Mouse (Mus musculus): ENCODE measurements at regions not wholly inside any gene's neighbourhood (a gene's known extent, or its start where the extent isn't known, plus 50 kb on each side); places are given as distances from the start of the nearest gene placed in this dataset.

GRCm38 (mm10) chr3:58055181-58055580, 207.3 kb upstream of the Pfn2 start:
- H3K27ac ChIP-seq (ENCODE audit: low read depth, low read length): no peak overlapping the region
- no peak overlapping the region for H3K9ac ChIP-seq (ENCODE audit: low read length)
- WGBS: 92% methylated on average over 4 of the region's 4 CpGs
- DNase-seq (ENCODE audit: low spot score) (no peak), ATAC-seq (no peak)
- H3K9me3 ChIP-seq (replicated peaks; ENCODE audit: control insufficient read depth, low read length): no peaks in the 10 kb centered on the region
- no peak overlapping the region for H3K4me3 ChIP-seq (ENCODE audit: low read depth, low read length)
- no peaks in the 10 kb centered on the region for H3K36me3 ChIP-seq (ENCODE audit: control insufficient read depth, insufficient read depth, low read length)
- H3K27me3 ChIP-seq (replicated peaks; ENCODE audit: control insufficient read depth, insufficient read depth, low read length): no peaks in the 10 kb centered on the region
- H3K4me1 ChIP-seq (ENCODE audit: control insufficient read depth, insufficient read depth, low read length): no peaks in the 10 kb centered on the region
- no peak overlapping the region for H3K4me2 ChIP-seq (ENCODE audit: low read length)

- 89% methylated on average over 10 of the region's 10 CpGs for WGBS
- ATAC-seq: no peak
- no peak for DNase-seq (ENCODE audit: low spot score)
- Histone ChIP-seq H3K4me3 (ENCODE audit: low read depth, low read length) (no peak overlapping the region), H3K27ac (ENCODE audit: low read depth, low read length) (no peak overlapping the region), H3K4me1 (ENCODE audit: control insufficient read depth, insufficient read depth, low read length) (no peaks in the 10 kb centered on the region), H3K4me2 (ENCODE audit: low read length) (no peak overlapping the region), H3K27me3 (replicated peaks; ENCODE audit: control insufficient read depth, insufficient read depth, low read length) (no peaks in the 10 kb centered on the region), H3K9me3 (replicated peaks; ENCODE audit: control insufficient read depth, low read length) (no peaks in the 10 kb centered on the region), H3K9ac (ENCODE audit: low read length) (no peak overlapping the region), H3K36me3 (ENCODE audit: control insufficient read depth, insufficient read depth, low read length) (no peaks in the 10 kb centered on the region)
Observed at GRCm38 (mm10) chr3:58056191-58057063, 208.5 kb upstream of the Pfn2 start.

- Histone ChIP-seq H3K9ac (ENCODE audit: low read length) (no peak overlapping the region), H3K27ac (ENCODE audit: low read depth, low read length) (no peak overlapping the region), H3K36me3 (ENCODE audit: control insufficient read depth, insufficient read depth, low read length) (no peaks in the 10 kb centered on the region), H3K4me1 (ENCODE audit: control insufficient read depth, insufficient read depth, low read length) (no peaks in the 10 kb centered on the region), H3K9me3 (replicated peaks; ENCODE audit: control insufficient read depth, low read length) (no peaks in the 10 kb centered on the region), H3K4me3 (ENCODE audit: low read depth, low read length) (no peak overlapping the region), H3K4me2 (ENCODE audit: low read length) (no peak overlapping the region), H3K27me3 (replicated peaks; ENCODE audit: control insufficient read depth, insufficient read depth, low read length) (no peaks in the 10 kb centered on the region)
- WGBS: 86% methylated on average over 2 of the region's 2 CpGs
- no peak for DNase-seq (ENCODE audit: low spot score)
- ATAC-seq: no peak
Observed at GRCm38 (mm10) chr3:58057064-58057396, 209.2 kb upstream of the Pfn2 start.

GRCm38 (mm10) chr3:58058134-58058533, 210.3 kb upstream of the Pfn2 start:
- no peak for ATAC-seq

GRCm38 (mm10) chr3:58063852-58064549, 216.1 kb upstream of the Pfn2 start:
- ATAC-seq (no peak), DNase-seq (ENCODE audit: low spot score) (no peak)
- no peak overlapping the region for H3K4me2 ChIP-seq (ENCODE audit: low read length)
- H3K9ac ChIP-seq (ENCODE audit: low read length): no peak overlapping the region
- no peaks in the 10 kb centered on the region for H3K27me3 ChIP-seq (replicated peaks; ENCODE audit: control insufficient read depth, insufficient read depth, low read length)
- H3K27ac ChIP-seq (ENCODE audit: low read depth, low read length): no peak overlapping the region
- 92% methylated on average over 7 of the region's 7 CpGs for WGBS
- H3K9me3 ChIP-seq (replicated peaks; ENCODE audit: control insufficient read depth, low read length): no peaks in the 10 kb centered on the region
- no peaks in the 10 kb centered on the region for H3K36me3 ChIP-seq (ENCODE audit: control insufficient read depth, insufficient read depth, low read length)
- no peak overlapping the region for H3K4me3 ChIP-seq (ENCODE audit: low read depth, low read length)
- no peaks in the 10 kb centered on the region for H3K4me1 ChIP-seq (ENCODE audit: control insufficient read depth, insufficient read depth, low read length)

More at GRCm38 (mm10) chr3:58058134-58058533, 210.3 kb upstream of the Pfn2 start:
- no peaks in the 10 kb centered on the region for H3K36me3 ChIP-seq (ENCODE audit: control insufficient read depth, insufficient read depth, low read length)
- no peaks in the 10 kb centered on the region for H3K9me3 ChIP-seq (replicated peaks; ENCODE audit: control insufficient read depth, low read length)
- no peak overlapping the region for H3K4me2 ChIP-seq (ENCODE audit: low read length)
- H3K4me1 ChIP-seq (ENCODE audit: control insufficient read depth, insufficient read depth, low read length): no peaks in the 10 kb centered on the region
- no peak overlapping the region for H3K9ac ChIP-seq (ENCODE audit: low read length)
- no peaks in the 10 kb centered on the region for H3K27me3 ChIP-seq (replicated peaks; ENCODE audit: control insufficient read depth, insufficient read depth, low read length)
- peak; percentile 12 for DNase-seq (ENCODE audit: low spot score)
- no peak overlapping the region for H3K4me3 ChIP-seq (ENCODE audit: low read depth, low read length)
- no peak overlapping the region for H3K27ac ChIP-seq (ENCODE audit: low read depth, low read length)
- WGBS: 27% methylated on average over 10 of the region's 10 CpGs

GRCm38 (mm10) chr3:58071574-58071973, 223.7 kb upstream of the Pfn2 start:
- DNase-seq (ENCODE audit: low spot score): no peak
- no peaks in the 10 kb centered on the region for H3K27me3 ChIP-seq (replicated peaks; ENCODE audit: control insufficient read depth, insufficient read depth, low read length)
- H3K4me1 ChIP-seq (ENCODE audit: control insufficient read depth, insufficient read depth, low read length): no peaks in the 10 kb centered on the region
- H3K27ac ChIP-seq (ENCODE audit: low read depth, low read length): no peak overlapping the region
- WGBS: 53% methylated on average over 3 of the region's 3 CpGs
- H3K4me2 ChIP-seq (ENCODE audit: low read length): no peak overlapping the region
- H3K36me3 ChIP-seq (ENCODE audit: control insufficient read depth, insufficient read depth, low read length): no peaks in the 10 kb centered on the region
- no peaks in the 10 kb centered on the region for H3K9me3 ChIP-seq (replicated peaks; ENCODE audit: control insufficient read depth, low read length)
- no peak overlapping the region for H3K4me3 ChIP-seq (ENCODE audit: low read depth, low read length)
- no peak overlapping the region for H3K9ac ChIP-seq (ENCODE audit: low read length)
- no peak for ATAC-seq

- DNase-seq (ENCODE audit: low spot score): peak; percentile 23
- 28% methylated on average over 5 of the region's 5 CpGs for WGBS
Observed at GRCm38 (mm10) chr3:58072230-58072839, 224.5 kb upstream of the Pfn2 start.

GRCm38 (mm10) chr3:58089344-58090139, 241.7 kb upstream of the Pfn2 start:
- no peak overlapping the region for H3K4me3 ChIP-seq (ENCODE audit: low read depth, low read length)
- H3K9me3 ChIP-seq (replicated peaks; ENCODE audit: control insufficient read depth, low read length): no peaks in the 10 kb centered on the region
- H3K4me1 ChIP-seq (ENCODE audit: control insufficient read depth, insufficient read depth, low read length): 0 out of 2 replicates have a peak, but pooled peaks cover 3% of the 10 kb centered on the region
- no peak overlapping the region for H3K9ac ChIP-seq (ENCODE audit: low read length)
- no peak overlapping the region for H3K27ac ChIP-seq (ENCODE audit: low read depth, low read length)
- no peaks in the 10 kb centered on the region for H3K36me3 ChIP-seq (ENCODE audit: control insufficient read depth, insufficient read depth, low read length)
- DNase-seq (ENCODE audit: low spot score): peak; percentile 32
- H3K4me2 ChIP-seq (ENCODE audit: low read length): no peak overlapping the region
- H3K27me3 ChIP-seq (replicated peaks; ENCODE audit: control insufficient read depth, insufficient read depth, low read length): no peaks in the 10 kb centered on the region
- peak; percentile 29; the same call in 1 of the 2 replicates for ATAC-seq
- WGBS: 70% methylated on average over 24 of the region's 24 CpGs

More at GRCm38 (mm10) chr3:58072230-58072839, 224.5 kb upstream of the Pfn2 start:
- Histone ChIP-seq H3K9me3 (replicated peaks; ENCODE audit: control insufficient read depth, low read length) (no peaks in the 10 kb centered on the region), H3K36me3 (ENCODE audit: control insufficient read depth, insufficient read depth, low read length) (no peaks in the 10 kb centered on the region), H3K4me2 (ENCODE audit: low read length) (no peak overlapping the region), H3K4me3 (ENCODE audit: low read depth, low read length) (no peak overlapping the region), H3K27ac (ENCODE audit: low read depth, low read length) (no peak overlapping the region), H3K9ac (ENCODE audit: low read length) (no peak overlapping the region), H3K27me3 (replicated peaks; ENCODE audit: control insufficient read depth, insufficient read depth, low read length) (no peaks in the 10 kb centered on the region), H3K4me1 (ENCODE audit: control insufficient read depth, insufficient read depth, low read length) (no peaks in the 10 kb centered on the region)
- no peak; the same call in 1 of the 2 replicates for ATAC-seq
